Mouse (Mus musculus) kidney, adult 18-20 months (tissue): Measurements from ENCODE around the gene Zfp853.

Experiments
- DNase-seq: peaks from one replicate; pipeline ENCODE4 v3.0.0; 2021

The Zfp853 gene

GRCm38 (mm10) chr5:143289299-143289698, 4.1 kb downstream of the Zfp853 start:
- no peak for DNase-seq

GRCm38 (mm10) chr5:143288378-143288911, 5.0 kb downstream of the Zfp853 start:
- no peak for DNase-seq

DNA sequence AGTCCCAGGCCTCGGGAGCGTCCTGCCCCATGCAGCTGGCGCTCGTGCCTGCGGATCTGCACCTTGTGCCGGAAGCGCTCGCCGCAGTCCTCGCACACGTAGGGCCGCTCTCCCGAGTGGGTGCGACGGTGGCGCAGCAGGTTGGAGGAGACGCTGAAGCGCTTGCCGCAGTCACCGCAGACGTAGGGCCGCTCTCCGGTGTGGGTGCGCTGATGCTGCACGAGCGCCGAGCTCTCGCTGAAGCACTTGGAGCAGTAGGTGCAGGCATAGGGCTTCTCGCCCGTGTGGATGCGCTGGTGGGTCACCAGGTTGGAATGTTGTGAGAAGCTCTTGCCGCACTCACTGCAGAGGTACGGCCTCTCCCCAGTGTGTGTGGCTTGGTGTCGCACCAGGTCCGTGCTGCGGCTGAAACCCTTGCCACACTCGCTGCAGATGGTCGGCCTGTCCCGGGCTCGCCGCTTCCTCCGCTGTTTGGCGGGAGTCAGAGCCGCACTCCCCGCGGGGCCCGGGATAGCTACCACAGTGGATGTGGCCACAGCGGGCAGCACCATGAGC, 5.6 kb downstream of the Zfp853 start:
- no peak for DNase-seq

- DNase-seq: peak; percentile 17
Observed at GRCm38 (mm10) chr5:143284762-143285161, 8.7 kb downstream of the Zfp853 start.

GRCm38 (mm10) chr5:143279247-143279646, 14.2 kb downstream of the Zfp853 start:
- no peak for DNase-seq

- no peak for DNase-seq
Observed at GRCm38 (mm10) chr5:143275761-143276160, 17.7 kb downstream of the Zfp853 start.

- no peak for DNase-seq
Observed at GRCm38 (mm10) chr5:143272540-143273330, 20.7 kb downstream of the Zfp853 start.

- no peak for DNase-seq
Observed at GRCm38 (mm10) chr5:143272108-143272507, 21.3 kb downstream of the Zfp853 start.

DNA sequence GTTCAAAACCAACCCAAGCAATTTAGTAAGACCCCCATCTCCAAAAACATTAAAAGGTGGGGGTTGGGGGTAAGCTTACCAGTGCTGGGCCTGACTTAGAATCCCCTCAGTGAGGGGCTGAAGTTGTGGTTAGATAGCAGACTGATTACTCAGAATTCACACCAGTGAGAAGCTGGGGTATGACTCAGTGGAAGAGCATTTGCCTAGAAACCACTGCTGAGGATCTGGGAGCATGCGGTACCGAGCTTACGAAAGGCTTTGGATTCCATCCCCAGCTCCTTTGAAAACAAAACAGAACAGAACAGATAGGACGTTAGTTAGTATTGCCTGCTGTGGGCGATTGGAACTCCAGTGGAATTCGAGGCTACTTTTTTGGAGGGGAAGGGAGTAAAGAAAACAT, 21.8 kb downstream of the Zfp853 start:
- DNase-seq: no peak

DNA sequence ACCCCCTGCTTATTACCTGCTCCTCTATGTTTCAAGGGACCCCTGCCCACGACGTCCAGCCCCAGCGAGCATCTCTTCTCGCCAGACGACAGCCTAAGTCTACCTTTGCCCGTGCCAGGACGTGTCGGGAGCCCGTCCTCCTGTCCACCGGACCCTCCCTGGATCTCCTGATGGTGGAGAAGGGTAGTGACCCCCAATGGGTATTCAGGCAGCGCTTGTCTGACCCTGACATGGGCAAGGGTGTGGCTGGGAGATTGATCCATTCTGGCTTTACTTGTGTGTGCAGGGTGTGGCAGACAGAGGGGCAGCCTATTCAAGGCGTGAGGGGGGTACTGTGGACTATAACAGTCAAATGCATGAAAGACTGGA, 23.3 kb downstream of the Zfp853 start:
- no peak for DNase-seq

- peak; percentile 78 for DNase-seq
Observed at GRCm38 (mm10) chr5:143269363-143270150, 23.9 kb downstream of the Zfp853 start, which contains the start of gene Zfp316. Zfp316 (minus strand) TSS chr5:143270022.

DNA sequence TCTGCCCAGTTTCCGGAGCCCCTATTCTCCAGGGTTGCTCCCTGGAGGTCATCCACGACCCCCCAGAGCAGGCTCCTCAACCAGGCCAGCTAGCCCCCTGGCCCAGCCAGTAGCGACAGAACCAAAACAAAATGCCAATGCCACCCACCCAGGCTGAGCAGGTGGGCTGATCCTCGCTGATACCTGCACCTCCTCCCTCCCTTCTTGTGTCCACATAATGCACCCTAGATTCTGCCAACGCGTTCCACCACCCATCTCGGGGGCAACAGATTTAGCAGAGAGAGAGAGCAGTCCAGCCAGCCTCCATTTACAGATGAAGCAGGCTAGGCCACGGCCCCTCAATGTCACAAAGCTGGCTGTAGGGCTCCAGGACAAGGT, 24.4 kb downstream of the Zfp853 start:
- no peak for DNase-seq

- DNase-seq: no peak
Observed at GRCm38 (mm10) chr5:143266794-143267193, 26.6 kb downstream of the Zfp853 start.

DNA sequence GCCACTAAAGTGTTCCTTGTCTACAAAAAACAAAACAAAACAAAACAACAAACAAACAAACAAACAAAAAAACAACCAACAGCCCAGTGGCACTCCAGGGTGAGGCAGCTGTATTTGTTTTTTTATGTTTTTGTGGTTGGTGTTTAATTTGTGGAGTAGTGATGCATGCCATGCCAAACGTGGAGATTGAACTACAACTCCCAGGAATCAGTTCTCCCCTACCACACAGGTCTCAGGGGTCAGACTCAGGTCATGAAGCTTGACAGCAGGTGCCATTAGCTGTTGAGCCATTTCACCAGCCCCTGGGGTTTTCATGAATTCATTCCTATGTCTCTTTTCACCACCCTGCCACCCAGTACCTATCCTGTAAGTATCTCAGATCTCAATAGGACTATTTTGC, 28.0 kb downstream of the Zfp853 start:
- no peak for DNase-seq

GRCm38 (mm10) chr5:143264689-143265088, 28.7 kb downstream of the Zfp853 start:
- DNase-seq: no peak

GRCm38 (mm10) chr5:143261636-143262035, 31.8 kb downstream of the Zfp853 start:
- DNase-seq: no peak

DNA sequence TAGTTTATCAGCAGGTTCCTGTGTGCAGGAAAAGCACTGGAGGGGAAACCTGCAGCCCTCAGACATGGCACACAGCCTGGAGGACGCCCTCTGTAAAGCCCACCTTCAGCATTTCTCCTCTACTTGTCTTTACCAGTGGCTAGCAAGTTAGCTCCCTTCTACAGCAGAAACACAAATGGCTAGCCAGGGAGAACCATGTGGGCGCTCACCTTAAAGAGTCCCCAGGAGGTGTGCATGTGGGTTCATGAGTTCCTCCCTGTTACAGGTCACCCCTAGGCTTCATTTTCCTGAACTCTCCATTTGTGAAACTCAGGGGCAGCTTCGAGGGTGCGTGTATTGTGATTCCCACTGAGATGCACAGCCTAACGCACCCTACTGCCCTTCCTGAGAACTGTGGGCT, 37.6 kb downstream of the Zfp853 start:
- no peak for DNase-seq

DNA sequence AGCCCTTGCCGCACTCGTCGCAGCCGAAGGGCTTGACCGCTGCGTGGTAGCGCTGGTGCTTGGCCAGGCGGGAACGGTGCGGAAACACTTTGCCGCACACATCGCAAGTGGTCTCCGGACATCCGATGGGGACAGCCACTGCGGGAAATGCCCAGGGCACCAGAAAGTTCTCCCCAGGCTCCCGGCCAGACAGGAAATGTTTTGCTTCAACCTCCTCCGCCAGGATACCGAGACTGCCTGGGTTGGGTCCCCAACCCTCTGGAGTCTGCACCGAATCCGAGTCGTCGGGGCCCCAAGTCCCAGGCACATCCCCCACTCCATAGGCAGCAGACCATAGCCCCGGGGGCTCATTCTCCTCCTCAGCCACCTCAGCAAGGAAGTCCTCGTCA, 38.3 kb downstream of the Zfp853 start:
- DNase-seq: no peak

DNA sequence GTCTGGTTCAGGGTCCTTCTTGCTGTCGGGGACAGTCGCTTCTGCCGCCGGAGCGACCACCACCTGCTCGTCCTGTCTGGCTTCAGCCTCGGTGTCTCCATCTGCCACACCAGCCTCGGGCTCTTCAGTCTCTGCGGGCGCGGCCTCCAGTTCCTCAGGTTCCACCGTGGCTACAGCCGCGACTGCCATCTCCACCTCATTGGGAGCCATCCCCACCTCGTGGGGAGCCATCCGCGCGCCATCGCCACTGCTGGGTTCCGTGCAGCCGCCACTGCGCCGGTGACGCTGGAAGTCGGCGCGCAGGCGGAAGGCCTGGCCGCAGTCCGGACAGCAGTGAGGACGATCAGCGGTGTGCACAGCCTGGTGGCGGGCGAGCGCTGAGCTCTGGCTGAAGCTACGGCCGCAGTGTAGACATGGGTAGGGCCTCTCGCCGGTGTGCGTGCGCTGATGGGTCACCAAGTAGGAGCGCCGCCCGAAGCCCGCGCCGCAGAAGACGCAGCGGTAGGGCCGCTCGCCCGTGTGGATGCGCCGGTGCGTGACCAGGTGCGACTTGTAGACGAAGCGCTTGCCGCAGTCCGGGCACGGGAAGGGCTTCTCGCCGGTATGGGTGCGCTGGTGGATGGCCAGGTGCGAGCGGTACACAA, 38.8 kb downstream of the Zfp853 start:
- DNase-seq: no peak

DNA sequence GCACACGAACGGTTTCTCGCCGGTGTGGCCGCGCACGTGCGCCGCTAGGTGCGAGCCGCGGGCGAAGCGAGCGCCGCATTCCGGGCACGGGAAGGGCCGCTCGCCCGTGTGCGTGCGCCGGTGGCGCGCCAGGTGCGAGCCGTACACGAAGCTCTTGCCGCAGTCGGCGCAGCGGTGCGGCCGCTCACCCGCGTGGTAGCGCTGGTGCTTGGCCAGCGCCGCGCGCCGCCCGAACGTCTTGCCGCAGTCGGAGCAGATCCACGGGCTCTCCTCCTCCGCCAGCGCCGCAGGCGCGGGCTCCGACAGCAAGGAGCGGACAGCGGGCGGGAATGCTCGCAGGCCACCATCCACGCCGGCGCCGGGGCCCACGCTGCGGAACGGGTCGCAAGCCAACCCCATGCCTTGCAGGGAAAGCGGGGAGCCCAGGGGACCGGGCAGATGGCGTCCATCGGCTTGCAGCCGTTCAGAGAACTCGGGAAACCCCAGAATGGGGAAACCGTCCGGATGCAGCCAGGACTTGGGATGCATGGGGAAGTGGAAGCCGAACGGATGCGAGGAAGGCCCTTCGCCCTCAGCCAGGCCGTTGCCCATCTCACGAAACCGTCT, 39.4 kb downstream of the Zfp853 start:
- DNase-seq: no peak

- DNase-seq: no peak
Observed at GRCm38 (mm10) chr5:143253186-143253880, 40.1 kb downstream of the Zfp853 start.

DNA sequence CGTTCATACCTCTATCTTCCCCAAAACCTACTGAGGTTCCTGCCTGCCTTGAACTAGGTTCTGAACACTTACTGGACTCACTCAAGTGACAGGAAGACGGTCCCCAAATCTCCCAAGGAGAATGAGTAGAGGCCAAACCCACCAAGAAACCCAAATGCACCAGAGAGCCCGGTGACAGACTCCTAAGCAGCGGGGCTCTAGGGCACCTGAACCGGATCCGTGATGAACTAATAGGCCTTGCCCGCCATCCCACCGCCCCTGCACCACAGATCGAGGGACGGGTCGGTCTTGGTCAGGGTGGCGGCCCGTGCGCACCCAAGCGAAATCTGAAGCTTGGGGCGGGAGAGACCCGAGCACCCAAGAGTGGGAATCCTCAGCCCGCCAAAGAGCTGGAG, 40.6 kb downstream of the Zfp853 start:
- DNase-seq: no peak
